Mouse (Mus musculus) gonadal fat pad, adult 2 months (tissue): ENCODE results near the gene Ccna2. TPM values are rescaled to one million over a fixed set of nuclear protein-coding genes. Genes with fewer than 3 reads are reported as not detected.
A peak's percentile ranks its signal among the peaks of the same experiment; 100 is the strongest.
"Not testable (repeated sequence)": the region's sequence is repeated elsewhere in the genome, so short reads cannot be mapped to it uniquely, and the experiment has no call there.

Source experiments
- DNase-seq: peaks from one replicate; pipeline ENCODE4 v3.0.0-alpha.2; 2012; ENCODE audit warnings: low read depth
- polyA plus RNA-seq: library from polyadenylated mRNA; depleted of rRNA; stranded (reverse); fragments of >200 nt; gene quantifications from 2 replicates; pipeline ENCODE4 v1.2.3, GENCODE M21; 2012; rRNA removed

Ccna2 gene
- 2.4 and 2.8 TPM in 2 replicates for polyA plus RNA-seq

GRCm38 (mm10) chr3:36571827-36572378 is at the start of gene Ccna2:
Gene Ccna2, minus strand, starts transcription at chr3:36572150.
- peak; percentile 37 for DNase-seq

GRCm38 (mm10) chr3:36618181-36618580 is 46.2 kb upstream of the Ccna2 start:
- no peak for DNase-seq

- DNase-seq = no peak
Observed at GRCm38 (mm10) chr3:36613908-36614255, 41.9 kb upstream of the Ccna2 start.

GRCm38 (mm10) chr3:36613202-36613907 is 41.4 kb upstream of the Ccna2 start, which contains the start of gene Bbs7:
Gene Bbs7, minus strand, starts transcription at chr3:36613477.
- DNase-seq = peak; percentile 3

- DNase-seq = no peak
Observed at GRCm38 (mm10) chr3:36612687-36613086, 40.7 kb upstream of the Ccna2 start.

- DNase-seq = no peak
Observed at GRCm38 (mm10) chr3:36605894-36606783, 34.2 kb upstream of the Ccna2 start.

- DNase-seq = not testable (repeated sequence)
Observed at GRCm38 (mm10) chr3:36599773-36600172, 27.8 kb upstream of the Ccna2 start.

- DNase-seq = no peak
Observed at GRCm38 (mm10) chr3:36598811-36599210, 26.9 kb upstream of the Ccna2 start.

GRCm38 (mm10) chr3:36571361-36571826 is 556 bp downstream of the Ccna2 start:
- no peak for DNase-seq

- no peak for DNase-seq
Observed at GRCm38 (mm10) chr3:36569836-36570235, 2.1 kb downstream of the Ccna2 start.

- DNase-seq = no peak
Observed at GRCm38 (mm10) chr3:36563666-36564065, 8.3 kb downstream of the Ccna2 start.

- no peak for DNase-seq
Observed at GRCm38 (mm10) chr3:36559606-36560005, 12.3 kb downstream of the Ccna2 start.

GRCm38 (mm10) chr3:36557601-36558000 is 14.3 kb downstream of the Ccna2 start:
- no peak for DNase-seq

GRCm38 (mm10) chr3:36552406-36553047 is 19.4 kb downstream of the Ccna2 start, which contains the start of gene Exosc9:
Gene Exosc9, plus strand, starts transcription at chr3:36552606.
- peak; percentile 36 for DNase-seq

- no peak for DNase-seq
Observed at GRCm38 (mm10) chr3:36551851-36552384, 20.0 kb downstream of the Ccna2 start.

GRCm38 (mm10) chr3:36551343-36551742 is 20.6 kb downstream of the Ccna2 start:
- no peak for DNase-seq

GRCm38 (mm10) chr3:36544961-36545360 is 27.0 kb downstream of the Ccna2 start:
- no peak for DNase-seq

- no peak for DNase-seq
Observed at GRCm38 (mm10) chr3:36541399-36541798, 30.6 kb downstream of the Ccna2 start.

GRCm38 (mm10) chr3:36540756-36541155 is 31.2 kb downstream of the Ccna2 start:
- no peak for DNase-seq

- DNase-seq = no peak
Observed at GRCm38 (mm10) chr3:36537701-36538470, 34.1 kb downstream of the Ccna2 start.

- DNase-seq = no peak
Observed at GRCm38 (mm10) chr3:36536041-36536440, 35.9 kb downstream of the Ccna2 start.
